Mouse (Mus musculus): ENCODE measurements around the gene Vps13d. TPM values are rescaled to one million over a fixed set of nuclear protein-coding genes. Genes with fewer than 3 reads are reported as not detected.

Gene Vps13d
- polyA plus RNA-seq, 1 experiment from 2014 or later: 8.5 TPM

DNA sequence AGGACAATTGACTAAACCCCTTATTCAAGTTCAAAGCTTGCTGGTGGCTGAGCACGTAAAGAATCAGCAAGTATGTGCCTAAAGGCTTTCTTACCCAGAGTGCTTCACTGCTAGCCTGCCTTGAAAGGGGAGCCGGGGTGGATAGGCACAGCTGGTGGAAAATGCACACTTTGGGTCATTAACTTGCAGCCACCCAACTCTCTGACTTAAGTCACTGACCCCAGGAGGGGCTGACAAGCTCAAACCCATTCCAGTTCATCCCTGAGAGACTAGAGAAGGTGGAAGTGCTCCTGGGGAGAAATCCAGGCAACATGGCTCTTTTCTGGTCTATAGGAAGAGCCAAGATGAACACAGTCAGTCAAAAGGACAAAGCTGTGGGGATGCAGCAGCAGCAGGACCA is 219.3 kb downstream of the Vps13d start:
- no peak overlapping the region for H3K27ac ChIP-seq (ENCODE audit: low read depth)
- TF ChIP-seq CTCF (IDR thresholded peaks at IDR 0.05; ENCODE audit: low read depth): no peak
- H3K9me3 ChIP-seq (ENCODE audit: low read depth, low read length): no peaks in the 10 kb centered on the region
- no peaks in the 10 kb centered on the region for H3K27me3 ChIP-seq (ENCODE audit: insufficient read depth, low read length)
- no peak for ATAC-seq (ENCODE audit: insufficient read depth)
- H3K9ac ChIP-seq: no peak overlapping the region
- H3K4me1 ChIP-seq (ENCODE audit: insufficient read depth): no peaks in the 10 kb centered on the region
- WGBS: 66% methylated on average over 2 of the region's 2 CpGs
- DNase-seq: no peak
- H3K4me3 ChIP-seq (ENCODE audit: low read depth, low read length): no peak overlapping the region
- peaks cover 6% of the 10 kb centered on the region; the same call in 1 of the 2 replicates for H3K36me3 ChIP-seq (ENCODE audit: insufficient read depth)
- H3K4me2 ChIP-seq: no peak overlapping the region

GRCm38 (mm10) chr4:144974458-144974857 is 220.3 kb downstream of the Vps13d start:
- H3K27ac ChIP-seq (ENCODE audit: low read depth): no peak overlapping the region
- H3K9ac ChIP-seq: no peak overlapping the region
- peaks cover 6% of the 10 kb centered on the region; the same call in 1 of the 2 replicates for H3K36me3 ChIP-seq (ENCODE audit: insufficient read depth)
- H3K4me2 ChIP-seq: no peak overlapping the region
- ATAC-seq (ENCODE audit: insufficient read depth) (no peak), DNase-seq (no peak)
- no peak overlapping the region for H3K4me3 ChIP-seq (ENCODE audit: low read depth, low read length)
- WGBS: 67% methylated on average over 3 of the region's 3 CpGs
- no peaks in the 10 kb centered on the region for H3K27me3 ChIP-seq (ENCODE audit: insufficient read depth, low read length)
- no peaks in the 10 kb centered on the region for H3K9me3 ChIP-seq (ENCODE audit: low read depth, low read length)
- TF ChIP-seq CTCF (IDR thresholded peaks at IDR 0.05; ENCODE audit: low read depth): no peak
- no peaks in the 10 kb centered on the region for H3K4me1 ChIP-seq (ENCODE audit: insufficient read depth)

GRCm38 (mm10) chr4:144972948-144973720 is 221.7 kb downstream of the Vps13d start:
- TF ChIP-seq CTCF (IDR thresholded peaks at IDR 0.05; ENCODE audit: low read depth): no peak
- 82% methylated on average over 6 of the region's 6 CpGs for WGBS
- H3K4me2 ChIP-seq: no peak overlapping the region
- ATAC-seq (ENCODE audit: insufficient read depth) (no peak), DNase-seq (no peak)
- H3K9me3 ChIP-seq (ENCODE audit: low read depth, low read length): no peaks in the 10 kb centered on the region
- H3K9ac ChIP-seq: no peak overlapping the region
- H3K36me3 ChIP-seq (ENCODE audit: insufficient read depth): peaks cover 6% of the 10 kb centered on the region; the same call in 1 of the 2 replicates
- no peaks in the 10 kb centered on the region for H3K27me3 ChIP-seq (ENCODE audit: insufficient read depth, low read length)
- no peak overlapping the region for H3K4me3 ChIP-seq (ENCODE audit: low read depth, low read length)
- no peaks in the 10 kb centered on the region for H3K4me1 ChIP-seq (ENCODE audit: insufficient read depth)
- H3K27ac ChIP-seq (ENCODE audit: low read depth): no peak overlapping the region

- TF ChIP-seq CTCF (IDR thresholded peaks at IDR 0.05; ENCODE audit: low read depth): no peak
- no peak overlapping the region for H3K4me3 ChIP-seq (ENCODE audit: low read depth, low read length)
- no peak for ATAC-seq (ENCODE audit: insufficient read depth)
- DNase-seq: no peak
- H3K4me1 ChIP-seq (ENCODE audit: insufficient read depth): no peaks in the 10 kb centered on the region
- no peaks in the 10 kb centered on the region for H3K27me3 ChIP-seq (ENCODE audit: insufficient read depth, low read length)
- H3K36me3 ChIP-seq (ENCODE audit: insufficient read depth): peaks cover under 1% of the 10 kb centered on the region; the same call in 1 of the 2 replicates
- WGBS: 82% methylated on average over 2 of the region's 2 CpGs
- no peak overlapping the region for H3K4me2 ChIP-seq
- H3K27ac ChIP-seq (ENCODE audit: low read depth): no peak overlapping the region
- no peaks in the 10 kb centered on the region for H3K9me3 ChIP-seq (ENCODE audit: low read depth, low read length)
- H3K9ac ChIP-seq: no peak overlapping the region
These were observed 223.8 kb downstream of the Vps13d start for GRCm38 (mm10) chr4:144971048-144971447.

GRCm38 (mm10) chr4:144969030-144969429 is 225.8 kb downstream of the Vps13d start:
- DNase-seq: no peak
- Histone ChIP-seq H3K36me3 (ENCODE audit: insufficient read depth) (no peaks in the 10 kb centered on the region), H3K4me1 (ENCODE audit: insufficient read depth) (no peaks in the 10 kb centered on the region), H3K9ac (no peak overlapping the region), H3K4me3 (ENCODE audit: low read depth, low read length) (no peak overlapping the region), H3K9me3 (ENCODE audit: low read depth, low read length) (no peaks in the 10 kb centered on the region), H3K4me2 (no peak overlapping the region), H3K27me3 (ENCODE audit: insufficient read depth, low read length) (no peaks in the 10 kb centered on the region), H3K27ac (ENCODE audit: low read depth) (no peak overlapping the region)
- WGBS: 22% methylated on average over 6 of the region's 6 CpGs
- TF ChIP-seq CTCF (IDR thresholded peaks at IDR 0.05; ENCODE audit: low read depth): no peak
- peak; percentile 30; the same call in 1 of the 2 replicates for ATAC-seq (ENCODE audit: insufficient read depth)

DNA sequence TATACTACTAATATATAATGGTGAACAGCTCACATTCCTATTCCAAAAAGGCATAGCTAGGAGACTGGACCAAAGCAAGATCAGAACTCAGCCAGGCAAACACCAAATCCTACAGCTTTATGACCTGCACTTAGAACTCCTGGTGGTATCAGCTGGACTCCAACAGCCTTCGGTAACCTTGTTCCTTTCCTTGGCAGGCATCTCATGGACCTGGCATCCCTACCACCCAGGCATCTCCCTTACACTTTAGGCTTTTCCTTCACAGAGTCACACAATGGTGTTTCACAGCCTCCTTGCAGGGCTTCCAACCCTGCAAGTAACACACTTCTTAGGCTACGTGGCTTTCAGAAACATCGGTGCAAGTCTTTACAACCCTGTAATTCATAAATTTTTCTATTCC is 226.4 kb downstream of the Vps13d start:
- no peak for ATAC-seq (ENCODE audit: insufficient read depth)
- Histone ChIP-seq H3K4me2 (no peak overlapping the region), H3K9me3 (ENCODE audit: low read depth, low read length) (no peaks in the 10 kb centered on the region), H3K27me3 (ENCODE audit: insufficient read depth, low read length) (no peaks in the 10 kb centered on the region), H3K4me3 (ENCODE audit: low read depth, low read length) (no peak overlapping the region), H3K4me1 (ENCODE audit: insufficient read depth) (no peaks in the 10 kb centered on the region), H3K27ac (ENCODE audit: low read depth) (no peak overlapping the region), H3K9ac (no peak overlapping the region), H3K36me3 (ENCODE audit: insufficient read depth) (no peaks in the 10 kb centered on the region)
- 85% methylated on average over 3 of the region's 3 CpGs for WGBS
- TF ChIP-seq CTCF (IDR thresholded peaks at IDR 0.05; ENCODE audit: low read depth): no peak
- no peak for DNase-seq

GRCm38 (mm10) chr4:144965255-144965654 is 229.6 kb downstream of the Vps13d start:
- WGBS: 54% methylated on average over 2 of the region's 2 CpGs
- H3K9me3 ChIP-seq (ENCODE audit: low read depth, low read length): no peaks in the 10 kb centered on the region
- no peaks in the 10 kb centered on the region for H3K4me1 ChIP-seq (ENCODE audit: insufficient read depth)
- H3K4me3 ChIP-seq (ENCODE audit: low read depth, low read length): no peak overlapping the region
- H3K36me3 ChIP-seq (ENCODE audit: insufficient read depth): no peaks in the 10 kb centered on the region
- ATAC-seq (ENCODE audit: insufficient read depth) (no peak), DNase-seq (no peak)
- no peak overlapping the region for H3K9ac ChIP-seq
- no peak for TF ChIP-seq CTCF (IDR thresholded peaks at IDR 0.05; ENCODE audit: low read depth)
- H3K27ac ChIP-seq (ENCODE audit: low read depth): no peak overlapping the region
- H3K27me3 ChIP-seq (ENCODE audit: insufficient read depth, low read length): no peaks in the 10 kb centered on the region
- H3K4me2 ChIP-seq: no peak overlapping the region
